Mouse (Mus musculus) fibroblast of lung, adult 2 months (primary cell): ENCODE measurements around the gene Tmem246.
A peak's percentile ranks its signal among the peaks of the same experiment; 100 is the strongest.

Source experiments
- DNase-seq: peaks from one replicate; pipeline ENCODE4 v3.0.0-alpha.2; 2011; ENCODE audit warnings: low read depth

Gene Tmem246

DNA sequence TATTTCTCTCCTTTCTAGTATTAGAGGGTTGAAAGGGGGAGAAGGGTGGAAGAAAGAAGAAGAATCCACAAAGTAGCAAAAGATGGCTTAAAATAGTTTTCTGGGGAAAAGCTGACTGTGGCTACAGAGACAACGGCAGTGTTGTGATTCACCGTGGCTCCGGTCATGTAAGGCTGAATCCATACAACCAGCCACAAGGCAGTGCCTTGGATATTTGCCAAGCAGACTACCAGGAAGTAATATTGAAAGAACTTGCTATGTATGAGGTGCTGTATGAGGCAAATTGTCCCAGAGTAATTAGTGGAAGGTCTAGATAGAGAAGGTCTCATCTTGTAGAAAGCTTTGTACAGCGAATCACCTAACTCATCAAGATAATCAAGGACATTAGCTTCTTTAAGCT is 25.5 kb downstream of the Tmem246 start:
- DNase-seq: no peak

DNA sequence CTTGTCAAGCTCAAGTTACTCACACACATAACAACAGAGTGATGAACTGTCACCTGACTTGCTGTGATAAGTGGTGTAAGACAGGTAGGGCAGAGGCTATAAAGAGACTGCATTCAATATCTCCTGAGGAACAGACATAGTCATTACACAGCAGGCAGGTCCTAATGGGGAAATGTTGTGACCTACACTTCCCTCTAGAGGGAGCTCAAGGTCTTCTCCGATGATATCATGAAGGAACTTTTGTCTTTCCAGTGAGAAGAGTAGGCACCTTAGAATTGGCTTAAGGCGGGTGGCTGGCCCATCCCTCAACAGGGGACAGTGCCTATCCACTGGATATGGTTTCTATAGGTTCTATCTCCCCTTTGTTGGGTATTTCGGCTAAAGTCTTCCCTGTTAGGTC is 30.1 kb downstream of the Tmem246 start:
- peak; percentile 30 for DNase-seq

DNA sequence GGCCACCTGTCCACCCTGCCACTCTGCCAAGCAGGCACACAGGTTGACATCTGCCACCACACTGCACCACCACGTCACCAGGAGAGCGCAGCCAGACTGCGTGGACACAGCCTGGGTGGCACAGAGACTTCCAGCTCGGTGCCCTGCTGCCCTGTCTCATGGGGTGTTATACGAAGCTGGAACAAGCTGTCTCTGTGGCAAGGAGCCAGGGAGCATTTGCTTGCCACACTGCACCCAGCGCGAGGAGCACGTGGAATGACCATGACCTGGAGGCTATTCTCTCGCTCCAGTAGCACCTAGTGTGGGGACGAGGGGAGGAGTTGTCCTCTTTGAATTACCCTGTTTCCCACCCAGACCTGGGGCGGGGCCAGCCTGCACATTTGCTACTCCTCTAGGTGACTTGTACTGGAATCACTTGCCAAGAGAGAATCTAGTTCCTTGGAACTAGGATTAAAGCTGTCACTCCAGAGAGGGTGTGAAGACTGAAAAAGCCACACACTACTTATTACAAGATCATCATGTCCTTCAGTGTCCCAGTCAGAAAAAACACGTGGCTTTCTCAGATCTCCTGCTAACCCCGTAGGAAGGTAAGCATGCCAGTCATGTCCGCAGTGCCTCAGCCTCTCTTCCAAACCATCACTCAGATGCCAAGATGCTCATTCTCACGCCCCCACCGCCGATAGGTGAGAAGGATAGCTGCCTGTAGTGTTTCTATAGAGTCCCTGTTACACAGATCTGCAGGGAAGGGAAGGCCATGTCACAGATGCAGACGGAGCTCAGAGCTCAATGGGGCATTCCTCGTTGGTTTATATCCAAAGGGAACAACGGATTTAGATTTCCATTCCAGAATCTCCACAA is 37.5 kb downstream of the Tmem246 start:
- DNase-seq: no peak

DNA sequence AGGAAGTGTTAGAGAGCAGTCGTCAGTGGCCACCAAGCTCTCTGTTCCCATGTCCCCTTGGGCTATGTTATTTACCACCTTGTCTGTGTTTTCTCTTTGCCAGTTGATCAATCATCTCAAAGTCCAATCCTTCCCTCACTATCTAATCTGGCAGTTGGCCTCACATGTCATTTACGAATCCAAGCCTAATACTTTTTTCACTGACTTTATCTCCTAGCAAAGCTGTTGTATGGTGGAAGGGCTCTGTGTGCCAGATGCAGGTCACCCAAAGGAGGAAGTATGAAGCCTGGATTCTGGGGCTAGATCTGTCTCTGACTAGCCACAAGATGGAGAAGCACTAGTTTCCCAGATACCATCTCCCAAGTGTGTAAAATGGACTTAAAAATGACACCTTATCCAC is 39.5 kb downstream of the Tmem246 start:
- DNase-seq: no peak

DNA sequence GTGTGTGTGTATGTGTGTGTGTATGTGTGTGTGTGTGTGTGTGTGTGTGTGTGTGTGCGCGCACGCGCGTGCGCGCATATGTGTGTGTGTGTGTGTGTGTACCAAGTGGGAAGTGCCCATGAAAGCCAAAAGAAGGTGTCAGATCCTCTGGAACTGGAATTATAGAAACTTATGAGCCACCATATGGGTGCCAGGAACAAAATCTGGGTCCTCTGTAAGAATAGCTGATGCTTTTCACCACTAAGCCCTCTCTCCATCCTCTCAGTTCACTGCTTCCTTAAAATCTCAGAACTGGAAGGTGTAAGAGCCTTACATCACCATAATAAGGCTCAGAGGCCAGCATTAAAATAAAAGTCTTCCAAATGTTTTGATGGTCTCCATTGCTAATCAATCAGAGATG is 40.3 kb downstream of the Tmem246 start:
- DNase-seq: no peak

DNA sequence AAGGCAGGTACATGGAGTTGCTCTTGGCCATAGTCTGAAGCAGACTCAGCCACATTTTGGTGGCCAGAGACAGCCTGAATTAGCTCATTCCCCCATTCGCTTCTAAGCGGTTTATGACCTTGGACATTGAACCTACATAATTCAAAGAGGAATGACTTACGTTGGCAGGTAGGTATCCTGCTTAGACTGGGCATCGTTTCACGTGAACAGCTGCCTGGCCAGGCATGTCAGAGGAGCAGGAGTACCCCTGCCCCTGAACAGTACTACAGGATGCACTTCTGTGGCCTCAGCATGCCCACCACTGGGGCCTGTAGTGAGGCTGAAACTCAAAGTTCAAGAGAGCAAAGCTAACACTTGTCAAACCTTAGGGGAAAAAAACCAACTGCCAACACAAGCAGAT is 44.3 kb downstream of the Tmem246 start:
- no peak for DNase-seq

DNA sequence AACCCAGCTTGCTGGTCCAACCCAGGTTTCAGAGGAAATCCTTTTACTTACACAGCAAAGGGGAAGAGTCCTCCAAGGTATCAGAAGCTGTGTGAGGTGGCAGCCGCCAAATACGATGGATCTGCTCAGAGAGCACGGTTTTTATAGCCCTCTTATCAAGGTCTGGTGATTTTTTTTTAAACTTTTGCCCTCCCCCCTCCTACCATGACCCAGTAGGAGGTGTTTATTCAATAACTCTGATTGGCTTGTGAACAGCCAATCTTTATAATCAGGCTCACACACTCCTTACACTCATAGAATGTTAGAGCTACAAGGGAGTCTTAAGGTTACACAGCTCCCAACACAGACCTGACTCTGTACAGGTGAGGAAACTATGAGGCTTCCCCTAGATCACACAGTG is 48.3 kb downstream of the Tmem246 start, which contains the start of gene Aldob:
Gene Aldob (minus strand): TSS at position 164 of the 400 bp plus-strand sequence.
- no peak for DNase-seq

DNA sequence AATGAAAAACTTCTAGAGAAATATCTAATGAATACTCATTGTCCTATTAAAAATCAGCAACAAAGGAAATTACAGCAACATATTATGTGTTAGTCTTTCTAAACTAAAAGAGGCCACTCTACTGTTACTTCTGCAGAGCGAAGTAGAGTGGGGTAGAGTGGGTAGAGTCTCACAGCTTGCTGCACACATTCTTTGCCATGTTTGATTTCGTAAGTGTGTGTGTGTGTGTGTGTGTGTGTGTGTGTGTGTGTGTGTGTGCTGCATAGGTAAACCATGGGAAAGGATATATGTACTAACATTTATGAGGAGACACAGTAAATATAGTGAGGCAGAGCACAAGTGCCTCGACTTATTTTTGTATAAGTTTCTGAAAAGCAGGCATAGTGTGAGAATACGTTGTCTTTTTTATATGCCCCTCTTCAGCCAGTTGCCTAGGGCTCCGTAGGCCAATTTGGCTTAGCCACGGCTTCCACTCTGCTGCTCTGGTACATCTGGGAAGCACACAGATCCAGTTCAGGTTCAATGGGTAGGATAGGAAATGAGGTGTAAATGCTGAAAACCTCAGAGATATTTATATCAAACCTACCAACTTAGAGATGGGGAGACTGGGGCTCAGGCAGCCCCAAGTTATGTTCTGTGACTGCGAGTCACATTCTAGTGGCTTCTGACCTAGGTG is 50.0 kb downstream of the Tmem246 start:
- no peak for DNase-seq

DNA sequence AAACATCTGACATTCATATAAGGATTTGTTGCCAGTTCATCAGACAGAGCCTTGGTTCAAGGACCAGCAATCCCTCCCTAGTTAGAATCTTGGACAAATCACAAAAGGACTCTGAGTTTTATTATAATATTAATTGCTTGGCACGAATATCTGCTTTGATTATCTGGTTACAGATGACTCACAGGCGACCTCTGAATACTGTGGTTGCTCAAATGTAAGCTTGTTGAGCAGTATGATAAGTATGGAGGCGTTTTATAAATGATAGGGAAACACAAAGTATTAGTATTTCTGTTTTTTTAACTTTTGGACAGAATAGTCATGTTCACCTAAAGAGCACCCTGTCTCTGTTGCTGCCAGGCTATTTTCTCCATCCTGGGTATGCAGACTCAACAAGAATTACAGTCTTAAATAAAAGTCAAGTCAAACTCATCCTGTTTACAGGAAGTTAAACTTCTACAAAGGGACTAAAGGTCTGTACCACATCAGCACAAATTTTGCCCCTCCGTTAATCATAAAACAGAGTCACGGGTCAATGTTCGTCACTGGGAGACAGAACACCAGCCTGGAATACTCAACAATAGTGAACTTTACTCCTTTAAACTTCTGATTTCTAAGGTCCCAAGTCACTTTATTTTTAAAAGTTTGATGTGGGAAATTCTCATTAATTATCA is 50.7 kb downstream of the Tmem246 start:
- no peak for DNase-seq

DNA sequence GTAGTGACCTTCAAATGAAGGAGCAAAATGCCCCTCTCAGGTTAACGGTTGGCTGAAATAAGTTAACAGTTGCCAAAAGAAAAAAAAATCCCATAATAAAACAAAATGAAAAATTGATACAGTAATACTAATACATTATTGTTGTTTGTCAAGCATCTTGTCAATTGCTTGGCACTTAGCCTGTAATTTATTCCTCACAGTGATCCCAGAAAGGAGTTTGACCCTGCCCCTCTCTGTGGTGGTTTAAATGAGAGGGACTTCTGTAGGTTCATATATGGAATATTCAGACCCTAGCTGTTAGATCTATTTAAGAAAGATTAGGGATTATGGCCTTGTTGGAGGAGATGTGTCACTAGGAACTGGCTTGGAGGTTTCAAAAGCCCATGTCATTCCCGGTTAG is 51.6 kb downstream of the Tmem246 start:
- no peak for DNase-seq

DNA sequence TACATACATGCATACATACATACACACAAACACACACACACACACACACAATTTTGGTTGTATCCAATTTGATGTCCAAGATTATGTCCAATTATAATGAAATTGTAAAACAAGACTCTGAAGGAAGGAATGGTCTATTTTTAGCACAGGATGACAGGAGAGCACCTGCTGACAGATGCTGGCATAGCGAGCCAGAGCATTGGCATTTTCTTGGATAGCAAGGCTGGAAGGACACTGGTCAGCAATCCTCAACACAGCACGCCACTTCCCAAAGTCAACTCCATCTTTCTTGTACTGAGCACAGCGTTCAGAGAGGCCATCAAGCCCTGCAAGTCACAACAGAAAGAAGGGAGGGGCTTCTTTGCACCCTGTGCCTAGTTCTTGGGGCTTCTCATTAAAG is 56.7 kb downstream of the Tmem246 start:
- no peak for DNase-seq

DNA sequence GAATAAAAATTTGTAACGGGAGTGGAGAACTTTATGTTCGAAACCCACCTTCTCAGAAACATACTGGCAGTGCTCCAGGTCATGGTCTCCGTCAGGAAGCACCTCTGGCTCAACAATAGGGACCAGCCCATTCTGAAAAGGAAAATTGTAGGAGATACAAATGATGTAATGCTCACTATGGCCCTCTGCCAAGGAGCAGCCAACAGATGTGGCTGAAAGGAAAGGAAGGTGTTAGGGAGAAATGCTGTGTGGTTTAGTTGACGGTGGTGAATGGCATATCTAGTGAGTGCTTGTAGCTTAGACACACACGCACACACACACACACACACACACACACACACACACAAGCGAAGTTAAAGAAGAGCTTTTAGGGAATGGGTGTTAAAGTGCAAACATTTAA is 58.0 kb downstream of the Tmem246 start:
- DNase-seq: no peak

DNA sequence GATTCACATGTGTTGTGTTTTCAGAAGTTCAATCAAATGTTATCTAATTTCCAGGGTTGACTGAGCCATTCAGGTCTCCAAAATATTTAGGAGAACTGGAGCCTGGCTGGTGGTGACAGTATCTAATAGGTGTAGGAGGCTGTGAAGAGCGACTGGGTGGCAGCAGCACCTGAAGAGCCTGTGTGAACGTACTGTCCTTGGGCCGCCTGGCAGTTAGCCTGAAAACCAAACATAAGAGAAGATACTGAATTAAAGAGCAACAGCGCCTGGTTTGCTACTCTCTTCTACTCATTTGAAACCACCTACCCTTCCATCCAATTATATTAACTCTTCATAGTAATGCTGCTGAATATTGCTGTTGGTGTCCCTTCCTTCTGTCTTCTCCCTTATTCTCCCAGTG is 61.0 kb downstream of the Tmem246 start:
- DNase-seq: no peak

DNA sequence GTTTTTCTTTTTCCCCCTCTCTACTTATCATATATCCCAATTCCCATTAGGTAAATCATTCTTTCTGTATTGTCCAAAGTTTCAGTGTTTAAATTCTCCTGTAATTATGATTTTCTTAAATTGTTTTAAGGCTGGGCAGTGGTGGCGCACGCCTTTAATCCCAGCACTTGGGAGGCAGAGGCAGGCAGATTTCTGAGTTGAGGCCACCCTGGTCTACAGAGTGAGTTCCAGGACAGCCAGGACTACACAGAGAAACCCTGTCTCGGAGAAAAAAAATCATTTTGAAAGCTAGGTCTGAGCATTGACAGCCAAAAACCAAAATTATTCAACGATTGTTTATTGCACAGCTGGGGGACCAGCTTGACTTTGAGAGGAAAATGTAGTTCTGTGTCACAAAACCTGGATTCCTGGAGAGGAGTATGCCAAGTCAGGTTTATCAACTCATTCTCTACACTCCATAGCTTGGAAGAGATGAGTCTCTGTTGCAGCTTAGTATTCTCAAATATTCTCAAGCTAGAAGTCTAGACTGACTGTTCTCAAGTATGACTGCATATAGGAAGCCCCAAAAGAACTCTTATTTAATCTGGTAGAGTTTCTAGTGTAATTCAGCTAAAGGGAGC is 61.9 kb downstream of the Tmem246 start:
- no peak for DNase-seq

DNA sequence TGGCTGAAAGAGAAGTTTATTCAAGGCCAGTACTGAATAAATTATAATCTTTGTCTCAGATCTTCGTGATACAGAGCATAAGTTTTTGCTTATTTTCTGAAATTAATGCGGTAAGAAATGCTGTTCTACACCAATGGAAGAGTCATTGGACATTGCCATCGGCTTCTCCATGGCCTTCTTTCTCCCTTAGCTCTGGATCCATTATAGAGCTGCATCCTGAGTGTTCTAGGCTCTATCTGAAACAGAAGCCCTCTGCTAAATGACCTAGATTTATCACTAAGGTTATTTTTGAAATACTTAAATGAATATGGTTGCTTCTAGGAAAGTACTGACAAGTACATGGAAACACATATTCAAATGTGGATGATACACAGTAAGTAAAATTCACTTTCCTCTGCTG is 62.6 kb downstream of the Tmem246 start:
- no peak for DNase-seq
